Mouse (Mus musculus): ENCODE data around the gene Defb26. TPM values are rescaled to one million over a fixed set of nuclear protein-coding genes. Genes with fewer than 3 reads are reported as not detected.

Gene Defb26
- polyA plus RNA-seq, 1 experiment from 2014 or later, result not detected

Other genes with a start within 250 kb of the Defb26 start
- gene Tbc1d20, start 217.9 kb downstream of the Defb26 start, polyA plus RNA-seq (2014; fragmentation: Nextera tagmentation; extraction: Ambion mirVana), result 25.1 and 25.7 TPM in 2 replicates
- gene Rbck1, start 179.0 kb downstream of the Defb26 start, polyA plus RNA-seq (2014; fragmentation: Nextera tagmentation; extraction: Ambion mirVana), result 62.6 and 64.5 TPM in 2 replicates
- gene Trib3, start 167.7 kb downstream of the Defb26 start, polyA plus RNA-seq (2014; fragmentation: Nextera tagmentation; extraction: Ambion mirVana), result 3.4 and 3.6 TPM in 2 replicates
- 3.8 and 5.5 TPM in 2 replicates for gene Nrsn2, start 135.1 kb downstream of the Defb26 start, polyA plus RNA-seq (2014; fragmentation: Nextera tagmentation; extraction: Ambion mirVana)
- 12.9 and 13.9 TPM in 2 replicates for gene Sox12, start 113.6 kb downstream of the Defb26 start, polyA plus RNA-seq (2014; fragmentation: Nextera tagmentation; extraction: Ambion mirVana)
- gene Zcchc3, start 96.7 kb downstream of the Defb26 start, polyA plus RNA-seq (2014; fragmentation: Nextera tagmentation; extraction: Ambion mirVana), result 50.9 and 55.4 TPM in 2 replicates
- gene 6820408C15Rik, start 96.1 kb downstream of the Defb26 start, polyA plus RNA-seq (2014; fragmentation: Nextera tagmentation; extraction: Ambion mirVana), result 1.4 and 1.5 TPM in 2 replicates
- gene Defb23, start 47.1 kb downstream of the Defb26 start, polyA plus RNA-seq (2014; fragmentation: Nextera tagmentation; extraction: Ambion mirVana), result not detected in 2 replicates
- gene Defb20, start 34.6 kb downstream of the Defb26 start, polyA plus RNA-seq (2014; fragmentation: Nextera tagmentation; extraction: Ambion mirVana), result not detected in 2 replicates
- not detected in 2 replicates for gene Defb22, start 21.6 kb downstream of the Defb26 start, polyA plus RNA-seq (2014; fragmentation: Nextera tagmentation; extraction: Ambion mirVana)
- gene Defb28, start 6.6 kb upstream of the Defb26 start, polyA plus RNA-seq (2014; fragmentation: Nextera tagmentation; extraction: Ambion mirVana), result not detected in 2 replicates
- gene Defb29, start 28.4 kb upstream of the Defb26 start, polyA plus RNA-seq (2014; fragmentation: Nextera tagmentation; extraction: Ambion mirVana), result not detected in 2 replicates
- gene Gm17416, start 57.6 kb upstream of the Defb26 start, polyA plus RNA-seq (2014; fragmentation: Nextera tagmentation; extraction: Ambion mirVana), result not detected in 2 replicates
- not detected in 2 replicates for gene Defb21, start 61.1 kb upstream of the Defb26 start, polyA plus RNA-seq (2014; fragmentation: Nextera tagmentation; extraction: Ambion mirVana)
- 1.5 TPM in 1 of 2 replicates, not detected in the other for gene Defb19, start 68.6 kb upstream of the Defb26 start, polyA plus RNA-seq (2014; fragmentation: Nextera tagmentation; extraction: Ambion mirVana)
- not detected in 2 replicates for gene Defb45, start 87.7 kb upstream of the Defb26 start, polyA plus RNA-seq (2014; fragmentation: Nextera tagmentation; extraction: Ambion mirVana)
- not detected in 2 replicates for gene Defb36, start 92.6 kb upstream of the Defb26 start, polyA plus RNA-seq (2014; fragmentation: Nextera tagmentation; extraction: Ambion mirVana)
- gene Defb25, start 111.4 kb upstream of the Defb26 start, polyA plus RNA-seq (2014; fragmentation: Nextera tagmentation; extraction: Ambion mirVana), result 1.2 and 1.4 TPM in 2 replicates
- 5.8 and 6.1 TPM in 2 replicates for gene Rem1, start 115.3 kb upstream of the Defb26 start, polyA plus RNA-seq (2014; fragmentation: Nextera tagmentation; extraction: Ambion mirVana)
- gene H13, start 157.8 kb upstream of the Defb26 start, polyA plus RNA-seq (2014; fragmentation: Nextera tagmentation; extraction: Ambion mirVana), result 92.3 and 92.8 TPM in 2 replicates
- gene Mcts2, start 175.3 kb upstream of the Defb26 start, polyA plus RNA-seq (2014; fragmentation: Nextera tagmentation; extraction: Ambion mirVana), result 22.2 and 29.2 TPM in 2 replicates
- gene Id1, start 224.6 kb upstream of the Defb26 start, polyA plus RNA-seq (2014; fragmentation: Nextera tagmentation; extraction: Ambion mirVana), result 95.3 and 98.1 TPM in 2 replicates
- gene Cox4i2, start 242.5 kb upstream of the Defb26 start, polyA plus RNA-seq (2014; fragmentation: Nextera tagmentation; extraction: Ambion mirVana), result 22.4 and 22.5 TPM in 2 replicates